Mouse (Mus musculus) intestine, embryonic 16.5 days (tissue): Measurements from ENCODE around the gene Dact3. TPM values are rescaled to one million over a fixed set of nuclear protein-coding genes. Genes with fewer than 3 reads are reported as not detected.

Experiments used
- ATAC-seq: fragments of 200-750 bp; cut with Nextera tagmentation; 2 replicates; pipeline ENCODE4 v1.8.0; 2017; ENCODE audit warnings: moderate TSS enrichment, moderate library complexity
- H3K27ac ChIP-seq: fragments of 300-500 bp; sonication (generic); 2 replicates; pipeline ENCODE4 v1.5.1; 2014; ENCODE audit warnings: mild to moderate bottlenecking, low read length
- H3K27me3 ChIP-seq: fragments of 300-500 bp; sonication (generic); replicated peaks from 2 replicates; pipeline ENCODE4 v1.6.1; 2014; ENCODE audit warnings: low read length, control low read depth, mixed read lengths; ENCODE audit not compliant: control insufficient read depth, insufficient read depth
- H3K36me3 ChIP-seq: fragments of 300-500 bp; sonication (generic); 2 replicates; pipeline ENCODE4 v1.6.1; 2014; ENCODE audit warnings: low read length, control low read depth; ENCODE audit not compliant: control insufficient read depth, insufficient read depth
- H3K4me1 ChIP-seq: fragments of 300-500 bp; sonication (generic); 2 replicates; pipeline ENCODE4 v1.6.1; 2014; ENCODE audit warnings: low read length, control low read depth, mixed read lengths; ENCODE audit not compliant: control insufficient read depth, insufficient read depth
- H3K4me2 ChIP-seq: fragments of 300-500 bp; sonication (generic); 2 replicates; pipeline ENCODE4 v1.6.1; 2014; ENCODE audit warnings: low read depth, low read length, control low read depth
- H3K4me3 ChIP-seq: fragments of 300-500 bp; sonication (generic); 2 replicates; pipeline ENCODE4 v1.5.1; 2014; ENCODE audit warnings: mild to moderate bottlenecking, low read length
- H3K9ac ChIP-seq: fragments of 300-500 bp; sonication (generic); 2 replicates; pipeline ENCODE4 v1.6.1; 2014; ENCODE audit warnings: low read depth, low read length
- H3K9me3 ChIP-seq: fragments of 300-500 bp; sonication (generic); 2 replicates; pipeline ENCODE4 v1.6.1; 2016; ENCODE audit warnings: low read length, control low read depth; ENCODE audit not compliant: control insufficient read depth
- WGBS: fragments of 180-500 bp; shearing (Covaris S2); extraction: QIAGEN DNeasy Blood & Tissue Kit; methylation state at CpG from one replicate; pipeline ENCODE4 v1.1.7; 2014; 5-methylcytosine and 5-hydroxymethylcytosine counted together
- polyA plus RNA-seq: library from polyadenylated mRNA; unstranded; fragments of >200 nt; fragmentation: Nextera tagmentation; extraction: Ambion mirVana; gene quantifications from 2 replicates; pipeline ENCODE4 v1.2.1, GENCODE M21; 2015

The Dact3 gene
- 1.6 and 1.7 TPM in 2 replicates for polyA plus RNA-seq

DNA sequence AGATGAGACGGTGACA is at the start of gene Dact3:
Gene Dact3, plus strand, starts transcription at position 8 of the 16 bp plus-strand sequence.
- H3K4me3 ChIP-seq: peak within 1 kb of the TSS; percentile 61
- peak within 1 kb of the TSS; percentile 70 for H3K4me2 ChIP-seq
- peak within 1 kb of the TSS; percentile 72 for H3K9ac ChIP-seq
- WGBS: 0% methylated on average over 1 of the region's 1 CpGs
- no peaks in the 10 kb centered on the region for H3K9me3 ChIP-seq
- H3K36me3 ChIP-seq: no peaks in the 10 kb centered on the region
- ATAC-seq: no peak
- peak within 1 kb of the TSS; percentile 91 for H3K27ac ChIP-seq
- no peaks in the 10 kb centered on the region for H3K27me3 ChIP-seq
- H3K4me1 ChIP-seq: peaks cover 15% of the 10 kb centered on the region

DNA sequence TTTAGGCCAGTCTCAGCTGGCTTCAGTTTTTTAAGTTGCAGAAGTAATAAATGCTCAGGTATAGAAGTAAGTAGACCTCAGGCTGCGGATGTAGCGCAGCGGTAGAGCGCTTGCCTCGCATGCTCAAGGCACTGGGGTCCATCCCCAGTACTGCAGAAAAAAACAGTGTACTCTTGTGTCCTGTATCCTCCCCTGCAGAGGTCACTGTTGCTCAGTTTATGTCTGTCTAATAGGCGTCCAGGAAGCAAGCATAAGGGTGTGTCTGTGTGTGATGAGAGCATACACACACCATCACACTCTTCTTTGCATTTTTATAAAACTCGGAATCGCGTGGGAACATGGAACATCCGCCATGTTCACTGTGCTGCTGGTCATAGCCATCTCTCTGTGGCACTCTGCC is 49.3 kb upstream of the Dact3 start:
- Histone ChIP-seq H3K9me3 (no peaks in the 10 kb centered on the region), H3K4me1 (0 out of 2 replicates have a peak, but pooled peaks cover 7% of the 10 kb centered on the region), H3K9ac (no peak overlapping the region), H3K4me3 (no peak overlapping the region), H3K27me3 (no peaks in the 10 kb centered on the region), H3K36me3 (peaks cover 18% of the 10 kb centered on the region), H3K27ac (no peak overlapping the region), H3K4me2 (no peak overlapping the region)
- WGBS: 79% methylated on average over 10 of the region's 10 CpGs
- no peak for ATAC-seq

DNA sequence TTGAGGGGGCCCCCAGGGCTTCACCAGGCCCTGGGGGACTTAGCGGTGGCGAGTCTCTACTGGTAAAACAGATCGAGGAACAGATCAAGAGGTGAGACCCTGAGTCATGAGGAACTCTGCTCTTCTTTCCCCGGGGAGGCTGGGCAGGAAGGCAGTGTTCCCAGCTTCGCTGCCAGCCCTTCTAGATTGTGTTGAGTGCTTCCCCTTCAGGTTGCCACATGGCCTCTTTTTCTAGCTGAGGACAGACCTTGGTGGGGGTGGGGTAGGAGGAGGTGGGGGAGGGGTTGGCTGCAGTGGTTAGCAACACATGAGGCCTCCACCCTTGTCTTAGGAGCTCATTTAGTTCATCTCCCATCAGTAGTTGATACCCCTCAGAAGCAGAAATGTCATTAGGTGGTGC is 48.5 kb upstream of the Dact3 start:
- Histone ChIP-seq H3K27me3 (no peaks in the 10 kb centered on the region), H3K9ac (no peak overlapping the region), H3K4me2 (no peak overlapping the region), H3K36me3 (peaks cover 22% of the 10 kb centered on the region), H3K27ac (no peak overlapping the region), H3K4me1 (no peaks in the 10 kb centered on the region), H3K9me3 (no peaks in the 10 kb centered on the region), H3K4me3 (no peak overlapping the region)
- no peak for ATAC-seq
- 78% methylated on average over 5 of the region's 5 CpGs for WGBS

DNA sequence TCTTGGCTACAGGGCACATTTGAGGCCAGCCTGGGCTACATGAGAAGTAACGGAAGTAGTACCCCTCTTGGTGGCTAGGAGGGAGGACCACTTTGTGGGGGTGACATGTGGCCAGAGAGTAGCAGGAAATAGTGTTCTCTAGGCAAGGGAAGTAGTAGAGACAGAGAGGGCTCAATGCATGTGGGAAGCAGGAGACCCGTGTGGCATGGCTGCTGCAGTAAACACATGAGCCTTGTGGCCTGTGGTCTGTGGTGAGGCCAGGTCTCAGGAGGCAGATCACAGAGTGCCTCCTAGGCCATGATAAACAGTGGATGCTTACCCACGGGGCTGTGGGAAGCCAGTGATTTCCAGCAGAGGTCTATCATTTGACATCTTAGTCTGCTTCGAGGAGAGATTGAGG is 47.8 kb upstream of the Dact3 start:
- no peak overlapping the region for H3K4me2 ChIP-seq
- no peak for ATAC-seq
- H3K4me1 ChIP-seq: no peaks in the 10 kb centered on the region
- H3K9ac ChIP-seq: no peak overlapping the region
- H3K36me3 ChIP-seq: peaks cover 26% of the 10 kb centered on the region
- H3K27me3 ChIP-seq: no peaks in the 10 kb centered on the region
- H3K27ac ChIP-seq: 0 out of 2 replicates have a peak overlapping the region, but pooled peaks have one; percentile 2
- no peaks in the 10 kb centered on the region for H3K9me3 ChIP-seq
- 71% methylated on average over 4 of the region's 4 CpGs for WGBS
- no peak overlapping the region for H3K4me3 ChIP-seq

DNA sequence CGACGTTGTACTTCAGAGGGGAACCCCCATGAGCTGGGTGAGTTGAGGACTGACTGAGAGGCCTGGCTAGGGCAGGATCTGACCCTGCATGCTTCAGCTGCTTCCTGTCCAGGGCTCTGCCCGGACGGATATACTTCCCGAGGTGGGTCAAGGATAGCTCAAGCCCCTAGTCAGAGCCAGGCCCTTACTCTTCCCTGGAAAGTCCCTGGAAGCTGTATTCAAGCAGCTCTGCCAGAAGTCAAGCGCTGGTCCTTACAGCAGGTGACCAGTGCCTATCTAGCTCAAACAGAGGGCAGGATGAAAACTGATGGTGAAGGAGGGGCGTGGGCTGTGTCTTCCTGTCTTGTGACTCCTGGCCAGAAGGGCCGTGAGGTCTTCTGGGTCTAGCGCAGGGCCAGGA is 44.7 kb upstream of the Dact3 start:
- Histone ChIP-seq H3K27ac (no peak overlapping the region), H3K27me3 (no peaks in the 10 kb centered on the region), H3K36me3 (peaks cover 33% of the 10 kb centered on the region), H3K9me3 (no peaks in the 10 kb centered on the region), H3K4me2 (no peak overlapping the region), H3K4me1 (no peaks in the 10 kb centered on the region), H3K9ac (no peak overlapping the region), H3K4me3 (no peak overlapping the region)
- 82% methylated on average over 9 of the region's 9 CpGs for WGBS
- ATAC-seq: no peak

DNA sequence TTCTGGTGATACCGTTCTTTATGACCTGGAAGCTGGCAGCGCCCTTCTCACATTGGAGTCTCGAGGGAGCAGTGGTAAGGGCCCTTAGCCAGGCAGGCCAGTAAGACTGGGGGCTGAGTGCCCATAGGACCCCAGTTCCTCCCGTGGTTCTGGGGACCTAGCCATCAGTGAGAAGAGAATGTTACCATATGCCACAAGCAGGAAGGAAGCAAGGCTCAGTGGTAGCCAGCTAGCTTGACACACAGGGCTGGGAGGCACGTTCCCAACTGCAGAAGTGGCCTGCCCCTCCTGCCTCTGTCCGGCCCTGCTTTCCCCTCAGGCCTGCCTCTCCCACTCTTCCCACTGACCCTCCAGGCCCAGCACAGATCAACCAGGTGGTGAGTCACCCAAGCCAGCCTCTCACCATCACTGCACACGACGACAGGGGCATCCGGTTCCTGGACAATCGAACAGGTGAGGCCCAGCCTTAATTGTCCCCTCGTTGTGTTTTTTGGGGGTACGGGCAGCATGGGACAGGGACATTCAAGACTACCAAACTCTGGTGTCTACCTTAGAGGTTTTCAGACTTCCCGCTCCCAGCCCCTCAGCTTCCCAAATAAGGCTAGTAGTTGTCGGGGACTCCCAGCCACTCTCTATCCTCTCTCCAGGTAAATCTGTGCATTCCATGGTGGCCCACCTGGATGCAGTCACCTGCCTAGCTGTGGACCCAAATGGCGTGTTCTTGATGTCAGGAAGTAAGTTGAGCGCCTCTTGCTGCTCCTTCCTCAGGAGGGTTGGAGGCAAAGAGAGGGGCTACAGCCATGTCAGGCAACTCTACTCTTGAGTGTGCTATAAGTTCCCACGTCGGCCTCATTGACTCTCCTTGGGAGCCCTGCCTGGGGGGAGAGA is 37.0 kb upstream of the Dact3 start:
- WGBS: 89% methylated on average over 18 of the region's 18 CpGs

DNA sequence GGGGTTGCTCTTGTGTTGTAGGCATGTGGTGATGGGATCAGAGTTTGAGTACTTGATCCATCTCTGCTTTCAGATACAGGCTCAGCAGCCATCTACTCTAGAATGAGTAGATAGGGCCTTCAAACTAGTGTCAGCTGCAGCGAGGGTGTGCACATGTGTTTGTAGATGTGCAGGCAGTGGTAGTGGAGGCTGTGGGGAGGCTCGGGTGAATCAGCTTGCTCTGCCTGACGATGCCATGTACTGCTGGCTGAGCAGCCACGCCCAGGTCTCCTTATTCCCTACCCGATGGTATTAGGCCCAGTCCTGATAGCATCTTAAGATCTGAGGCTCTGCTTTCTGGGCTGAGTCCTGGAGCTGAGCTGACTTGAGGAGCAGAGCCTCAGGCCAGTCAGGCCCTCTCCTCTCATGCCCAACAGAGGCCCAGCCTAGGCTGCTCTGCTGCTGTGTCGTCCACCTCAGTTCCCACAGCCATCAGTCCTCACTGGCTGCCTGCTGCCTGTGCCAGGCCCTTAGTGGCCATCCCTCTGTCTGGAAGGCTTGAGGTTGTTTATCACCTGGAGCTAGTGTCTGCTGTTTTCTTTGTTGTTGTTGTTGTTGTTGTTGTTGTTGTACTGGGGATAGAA is 36.2 kb upstream of the Dact3 start:
- peaks cover 5% of the 10 kb centered on the region for H3K36me3 ChIP-seq
- 78% methylated on average over 6 of the region's 6 CpGs for WGBS
- no peak overlapping the region for H3K4me3 ChIP-seq
- no peak overlapping the region for H3K9ac ChIP-seq
- ATAC-seq: no peak
- H3K27ac ChIP-seq: no peak overlapping the region
- peaks cover 3% of the 10 kb centered on the region for H3K4me1 ChIP-seq
- no peaks in the 10 kb centered on the region for H3K9me3 ChIP-seq
- H3K4me2 ChIP-seq: no peak overlapping the region
- H3K27me3 ChIP-seq: no peaks in the 10 kb centered on the region

More for the DNA sequence above, 37.0 kb upstream of the Dact3 start:
- Histone ChIP-seq H3K9ac (no peak overlapping the region), H3K9me3 (no peaks in the 10 kb centered on the region), H3K36me3 (peaks cover 8% of the 10 kb centered on the region), H3K4me2 (no peak overlapping the region), H3K4me1 (no peaks in the 10 kb centered on the region), H3K4me3 (no peak overlapping the region), H3K27ac (no peak overlapping the region), H3K27me3 (no peaks in the 10 kb centered on the region)
- no peak for ATAC-seq

DNA sequence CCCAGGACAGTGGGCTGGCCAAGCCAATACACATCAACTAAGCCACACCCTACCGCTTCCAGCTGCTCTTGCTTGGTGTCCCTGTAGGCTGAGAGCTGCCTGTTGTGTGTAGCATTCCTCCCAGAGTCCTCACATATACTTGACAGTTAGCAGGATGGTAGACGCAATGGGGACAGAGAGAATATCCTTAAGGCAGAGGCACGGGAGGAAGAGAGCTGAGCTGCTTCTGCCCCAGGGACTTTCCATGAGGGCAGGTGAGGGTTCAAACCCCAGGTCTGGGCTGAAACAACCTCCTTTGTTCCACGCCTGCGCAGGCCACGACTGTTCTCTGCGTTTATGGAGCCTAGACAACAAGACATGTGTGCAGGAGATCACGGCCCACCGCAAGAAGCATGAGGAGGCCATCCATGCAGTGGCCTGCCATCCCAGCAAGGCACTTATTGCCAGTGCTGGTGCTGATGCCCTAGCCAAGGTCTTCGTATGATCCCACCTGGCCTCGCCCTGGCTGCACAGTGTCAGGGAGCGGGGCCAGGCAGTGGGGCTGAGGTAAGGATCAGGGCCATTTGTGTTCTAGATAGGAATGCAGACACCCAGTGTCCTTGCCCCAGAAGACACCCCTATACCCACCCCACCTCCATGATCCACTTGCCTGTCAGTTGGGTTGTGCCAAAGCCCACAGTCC is 35.5 kb upstream of the Dact3 start:
- Histone ChIP-seq H3K27me3 (no peaks in the 10 kb centered on the region), H3K9ac (no peak overlapping the region), H3K27ac (no peak overlapping the region), H3K9me3 (no peaks in the 10 kb centered on the region), H3K4me1 (peaks cover 9% of the 10 kb centered on the region), H3K36me3 (peaks cover 4% of the 10 kb centered on the region), H3K4me3 (no peak overlapping the region), H3K4me2 (no peak overlapping the region)
- ATAC-seq: no peak
- 92% methylated on average over 12 of the region's 12 CpGs for WGBS

DNA sequence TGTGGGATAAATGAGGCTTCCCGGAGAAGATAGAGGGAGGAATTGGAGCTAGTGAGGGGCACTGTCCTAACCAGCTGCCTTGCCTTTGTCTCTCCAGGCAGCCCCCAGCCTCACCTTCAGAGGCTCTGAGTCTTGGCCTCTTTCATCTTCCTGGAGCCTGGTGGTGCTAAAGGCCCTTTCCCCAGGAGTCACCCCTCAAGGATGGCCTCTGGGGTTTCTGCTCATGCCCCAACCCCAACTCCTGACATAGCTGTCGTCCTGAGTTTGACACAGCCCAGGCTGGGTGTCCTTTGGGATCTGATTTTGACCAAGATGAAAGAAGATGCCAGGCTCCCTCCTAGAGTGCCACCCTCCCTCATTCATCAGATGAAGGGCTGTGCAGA is 35.0 kb upstream of the Dact3 start:
- H3K36me3 ChIP-seq: no peaks in the 10 kb centered on the region; the same call in none of the 2 replicates
- ATAC-seq: no peak
- no peak overlapping the region for H3K4me3 ChIP-seq
- peaks cover 14% of the 10 kb centered on the region for H3K4me1 ChIP-seq
- H3K9ac ChIP-seq: no peak overlapping the region
- WGBS: 84% methylated on average over 2 of the region's 2 CpGs
- no peak overlapping the region for H3K27ac ChIP-seq
- H3K9me3 ChIP-seq: no peaks in the 10 kb centered on the region
- no peaks in the 10 kb centered on the region for H3K27me3 ChIP-seq
- H3K4me2 ChIP-seq: no peak overlapping the region
